Mouse (Mus musculus) neutrophil, adult 5-6 weeks (primary cell): Measurements from ENCODE around the gene Fbxl5. TPM values are rescaled to one million over a fixed set of nuclear protein-coding genes. Genes with fewer than 3 reads are reported as not detected.

Source experiments
- ATAC-seq: fragments of 151-379, 151-347 bp; 2 replicates; pipeline ENCODE4 v1.8.0; 2017; ENCODE audit warnings: mild to moderate bottlenecking, moderate TSS enrichment; ENCODE audit not compliant: insufficient number of reproducible peaks, poor library complexity, low FRiP score, severe bottlenecking; ENCODE audit errors: extremely low read depth
- total RNA-seq: library from RNA; stranded (forward); fragments of 200-1000 nt; gene quantifications from 2 replicates; pipeline ENCODE4 v1.2.3, GENCODE M21; 2017

Fbxl5 gene
- 724 and 727 TPM in 2 replicates for total RNA-seq

- ATAC-seq, result no peak
Observed at GRCm38 (mm10) chr5:43821538-43821937, at the start of gene Fbxl5. TSS of gene Fbxl5 (minus strand) at chr5:43821638.

- peak; percentile 28 for ATAC-seq
Observed at GRCm38 (mm10) chr5:43868711-43869600, 47.5 kb upstream of the Fbxl5 start.

GRCm38 (mm10) chr5:43868253-43868652, 46.8 kb upstream of the Fbxl5 start, which contains the start of gene Cd38:
TSS of gene Cd38 (plus strand) at chr5:43868553.
- no peak for ATAC-seq

GRCm38 (mm10) chr5:43865316-43865715, 43.9 kb upstream of the Fbxl5 start:
- no peak for ATAC-seq

GRCm38 (mm10) chr5:43863642-43864041, 42.2 kb upstream of the Fbxl5 start:
- no peak for ATAC-seq

- no peak for ATAC-seq
Observed at GRCm38 (mm10) chr5:43860670-43861431, 39.4 kb upstream of the Fbxl5 start.

- no peak for ATAC-seq
Observed at GRCm38 (mm10) chr5:43860096-43860495, 38.7 kb upstream of the Fbxl5 start.

GRCm38 (mm10) chr5:43859663-43860062, 38.2 kb upstream of the Fbxl5 start:
- no peak for ATAC-seq

- peak; percentile 63 for ATAC-seq
Observed at GRCm38 (mm10) chr5:43855769-43856168, 34.3 kb upstream of the Fbxl5 start.

GRCm38 (mm10) chr5:43853868-43854488, 32.5 kb upstream of the Fbxl5 start:
- peak; percentile 38; the same call in 1 of the 2 replicates for ATAC-seq

GRCm38 (mm10) chr5:43853096-43853867, 31.8 kb upstream of the Fbxl5 start:
- 0 out of 2 replicates have a peak, but pooled peaks have one; percentile 16 for ATAC-seq

- ATAC-seq, result no peak
Observed at GRCm38 (mm10) chr5:43848275-43848674, 26.8 kb upstream of the Fbxl5 start.

- ATAC-seq, result no peak
Observed at GRCm38 (mm10) chr5:43847555-43847954, 26.1 kb upstream of the Fbxl5 start.

- no peak for ATAC-seq
Observed at GRCm38 (mm10) chr5:43846227-43846626, 24.8 kb upstream of the Fbxl5 start.

- peak; percentile 69; the same call in 1 of the 2 replicates for ATAC-seq
Observed at GRCm38 (mm10) chr5:43845646-43846045, 24.2 kb upstream of the Fbxl5 start.

- ATAC-seq, result no peak
Observed at GRCm38 (mm10) chr5:43845083-43845482, 23.6 kb upstream of the Fbxl5 start.

- no peak for ATAC-seq
Observed at GRCm38 (mm10) chr5:43842576-43843155, 21.2 kb upstream of the Fbxl5 start.

- ATAC-seq, result no peak
Observed at GRCm38 (mm10) chr5:43842011-43842285, 20.5 kb upstream of the Fbxl5 start.
